Mouse (Mus musculus) Patski (cell line): Measurements from ENCODE around the gene Aldoc. TPM values are rescaled to one million over a fixed set of nuclear protein-coding genes. Genes with fewer than 3 reads are reported as not detected.
A peak's percentile ranks its signal among the peaks of the same experiment; 100 is the strongest.

Source experiments
- ATAC-seq: fragments of 100-300 bp; one replicate; pipeline ENCODE4 v1.8.0; 2021
- CTCF ChIA-PET: fragments of 350-600 bp; sonication (Branson Sonifier 250); formaldehyde crosslinking; loops from one replicate; lab custom pipeline; 2022; ENCODE audit warnings: inconsistent platforms; lab: Charles Lee
- POLR2A ChIA-PET: fragments of 350-600 bp; sonication (Branson Sonifier 250); formaldehyde crosslinking; loops from one replicate; lab custom pipeline; 2022; ENCODE audit warnings: antibody characterized with exemption, inconsistent platforms; lab: Charles Lee
- DNase-seq: peaks from one replicate; pipeline ENCODE4 v3.0.0-alpha.2; 2011; ENCODE audit warnings: low read depth, low spot score
- H3K27me3 ChIP-seq: fragments of 371-371 bp; one replicate; pipeline ENCODE4 v1.5.1; 2021
- CTCF ChIP-seq: fragments of 100-300 bp; IDR thresholded peaks from one replicate; pipeline ENCODE4 v1.5.1; 2021
- in situ Hi-C: fragments of 300-500 bp; cut with MboI; formaldehyde crosslinking; loops from 3 replicates; pipeline ENCODE4 v1.11.1; 2018; ENCODE audit warnings: low pct_unique_long_range_greater_than_20kb, mixed read lengths
- polyA plus RNA-seq: library from polyadenylated mRNA; unstranded; gene quantifications from one replicate; pipeline ENCODE4 v1.2.3, GENCODE M21; 2021

The Aldoc gene
- polyA plus RNA-seq, 1 experiment from 2014 or later, result 0.32 TPM

GRCm38 (mm10) chr11:78328512-78329056 is 5.8 kb downstream of the Aldoc start:
- CTCF ChIA-PET, result interaction anchor here (1.1 to 1.5 kb wide), 6 partner anchors 10 to 76 kb away, joined by 3 to 7 read pairs (median 4); no protein-coding TSS in a partner anchor
- in situ Hi-C loops, result no loop called here
- no peaks in the 10 kb centered on the region for H3K27me3 ChIP-seq
- TF ChIP-seq CTCF, result no peak
- POLR2A ChIA-PET, result interaction anchor here (1.0 to 1.6 kb wide), 3 partner anchors 11 to 23 kb away, joined by 3 to 4 read pairs (median 4); no protein-coding TSS in a partner anchor
- ATAC-seq (peak; percentile 26), DNase-seq (no peak)

- no peak for TF ChIP-seq CTCF
- in situ Hi-C loops, result no loop called here
- POLR2A ChIA-PET, result interaction anchor here (1.2 kb wide), 1 partner anchor 14 kb away, joined by 3 read pairs; no protein-coding TSS in a partner anchor
These were observed 9.9 kb downstream of the Aldoc start for GRCm38 (mm10) chr11:78332676-78333075.

GRCm38 (mm10) chr11:78333992-78334391 is 11.2 kb downstream of the Aldoc start:
- ATAC-seq, result no peak
- in situ Hi-C loops, result no loop called here
- CTCF ChIA-PET, result interaction anchor here (1.2 kb wide), 1 partner anchor 17 kb away, joined by 3 read pairs; no protein-coding TSS in a partner anchor
- TF ChIP-seq CTCF, result no peak
- POLR2A ChIA-PET, result interaction anchor here (1.2 kb wide), 1 partner anchor 12 kb away, joined by 3 read pairs; no protein-coding TSS in a partner anchor
- no peaks in the 10 kb centered on the region for H3K27me3 ChIP-seq
- DNase-seq, result no peak

More at GRCm38 (mm10) chr11:78332676-78333075, 9.9 kb downstream of the Aldoc start:
- no peak for DNase-seq
- CTCF ChIA-PET, result no interaction called here
- no peaks in the 10 kb centered on the region for H3K27me3 ChIP-seq
- no peak for ATAC-seq

- no peak for TF ChIP-seq CTCF
- CTCF ChIA-PET, result no interaction called here
- ATAC-seq (no peak), DNase-seq (no peak)
- POLR2A ChIA-PET, result no interaction called here
- in situ Hi-C loops, result no loop called here
- H3K27me3 ChIP-seq, result no peaks in the 10 kb centered on the region
These were observed 14.3 kb downstream of the Aldoc start for GRCm38 (mm10) chr11:78337040-78337439.

- CTCF ChIA-PET, result no interaction called here
- in situ Hi-C loops, result no loop called here
- DNase-seq, result no peak
- no peak for TF ChIP-seq CTCF
- POLR2A ChIA-PET, result no interaction called here
- ATAC-seq, result no peak
- H3K27me3 ChIP-seq, result no peaks in the 10 kb centered on the region
These were observed 18.9 kb downstream of the Aldoc start for GRCm38 (mm10) chr11:78341702-78342101.

GRCm38 (mm10) chr11:78343381-78344327 is 20.9 kb downstream of the Aldoc start, which contains the start of gene Unc119:
Gene Unc119 (plus strand): TSS chr11:78343482.
- in situ Hi-C loops, result no loop called here
- no peaks in the 10 kb centered on the region for H3K27me3 ChIP-seq
- ChIA-PET CTCF (interaction anchor here (0.9 kb wide), 1 partner anchor 81 kb away, joined by 3 read pairs; no protein-coding TSS in a partner anchor), POLR2A (interaction anchor here (0.5 to 1.1 kb wide), 4 partner anchors 12 to 1498 kb away, joined by 3 to 4 read pairs (median 3); no protein-coding TSS in a partner anchor)
- TF ChIP-seq CTCF, result no peak
- DNase-seq (no peak), ATAC-seq (peak; percentile 41)

- H3K27me3 ChIP-seq, result no peaks in the 10 kb centered on the region
- no peak for TF ChIP-seq CTCF
- DNase-seq, result no peak
- ATAC-seq, result no peak
- CTCF ChIA-PET, result interaction anchor here (0.6 to 2.0 kb wide), 5 partner anchors 11 to 82 kb away, joined by 3 to 5 read pairs (median 3); no protein-coding TSS in a partner anchor
- in situ Hi-C loops, result no loop called here
- POLR2A ChIA-PET, result interaction anchor here (0.7 to 1.1 kb wide), 2 partner anchors 13 to 1498 kb away, joined by 3 to 4 read pairs; no protein-coding TSS in a partner anchor
These were observed 21.6 kb downstream of the Aldoc start for GRCm38 (mm10) chr11:78344328-78344889.

- no peak for ATAC-seq
- in situ Hi-C loops, result no loop called here
- TF ChIP-seq CTCF, result no peak
- ChIA-PET POLR2A (interaction anchor here (1.1 kb wide), 1 partner anchor 13 kb away, joined by 3 read pairs; no protein-coding TSS in a partner anchor), CTCF (interaction anchor here (0.6 to 2.0 kb wide), 6 partner anchors 10 to 108 kb away, joined by 3 to 5 read pairs (median 3); no protein-coding TSS in a partner anchor)
- no peak for DNase-seq
- H3K27me3 ChIP-seq, result no peaks in the 10 kb centered on the region
These were observed 22.3 kb downstream of the Aldoc start for GRCm38 (mm10) chr11:78344890-78345715.

GRCm38 (mm10) chr11:78345801-78346200 is 23.0 kb downstream of the Aldoc start:
- no peak for ATAC-seq
- in situ Hi-C loops, result no loop called here
- no peaks in the 10 kb centered on the region for H3K27me3 ChIP-seq
- ChIA-PET POLR2A (interaction anchor here (1.0 to 1.8 kb wide), 2 partner anchors 12 to 83 kb away, joined by 3 to 6 read pairs; no protein-coding TSS in a partner anchor), CTCF (interaction anchor here (1.5 to 2.0 kb wide), 2 partner anchors 10 to 107 kb away, joined by 4 to 5 read pairs; no protein-coding TSS in a partner anchor)
- DNase-seq, result no peak
- no peak for TF ChIP-seq CTCF
